Mouse (Mus musculus): ENCODE data around the gene Sh3d21.
A peak's percentile ranks its signal among the peaks of the same experiment; 100 is the strongest.

The Sh3d21 gene

GRCm38 (mm10) chr4:126146974-126147532, 16.2 kb downstream of the Sh3d21 start:
- DNase-seq (ENCODE audit: low spot score in 2 of 2): no peak

GRCm38 (mm10) chr4:126145396-126145795, 17.9 kb downstream of the Sh3d21 start:
- no peak for DNase-seq (ENCODE audit: low spot score in 2 of 2)

- no peak for DNase-seq (ENCODE audit: low spot score in 2 of 2)
These were observed 22.3 kb downstream of the Sh3d21 start for GRCm38 (mm10) chr4:126141021-126141420.

GRCm38 (mm10) chr4:126137773-126138172, 25.5 kb downstream of the Sh3d21 start:
- no peak for DNase-seq (ENCODE audit: low spot score in 2 of 2)

- no peak for DNase-seq (ENCODE audit: low spot score in 2 of 2)
These were observed 28.7 kb downstream of the Sh3d21 start for GRCm38 (mm10) chr4:126134639-126135038.

- DNase-seq (ENCODE audit: low spot score in 2 of 2): no peak
These were observed 29.1 kb downstream of the Sh3d21 start for GRCm38 (mm10) chr4:126134236-126134635.

GRCm38 (mm10) chr4:126132636-126133264, 30.5 kb downstream of the Sh3d21 start:
- no peak for DNase-seq (ENCODE audit: low spot score in 2 of 2)

- peak in 1 of 2 experiments; percentile 16 for DNase-seq (ENCODE audit: low spot score in 2 of 2)
These were observed 31.8 kb downstream of the Sh3d21 start for GRCm38 (mm10) chr4:126131290-126132121.

- DNase-seq (ENCODE audit: low spot score in 2 of 2): no peak
These were observed 32.8 kb downstream of the Sh3d21 start for GRCm38 (mm10) chr4:126130502-126130901.

- no peak for DNase-seq (ENCODE audit: low spot score in 2 of 2)
These were observed 39.8 kb downstream of the Sh3d21 start for GRCm38 (mm10) chr4:126123309-126124040.

- DNase-seq (ENCODE audit: low spot score in 2 of 2): no peak
These were observed 42.8 kb downstream of the Sh3d21 start for GRCm38 (mm10) chr4:126120506-126120905.

- DNase-seq (ENCODE audit: low spot score in 2 of 2): no peak
These were observed 43.2 kb downstream of the Sh3d21 start for GRCm38 (mm10) chr4:126120052-126120451.

- DNase-seq (ENCODE audit: low spot score in 2 of 2): no peak
These were observed 44.2 kb downstream of the Sh3d21 start for GRCm38 (mm10) chr4:126119051-126119450.

GRCm38 (mm10) chr4:126118651-126119050, 44.6 kb downstream of the Sh3d21 start:
- DNase-seq (ENCODE audit: low spot score in 2 of 2): no peak

GRCm38 (mm10) chr4:126117116-126117515, 46.2 kb downstream of the Sh3d21 start:
- DNase-seq (ENCODE audit: low spot score in 2 of 2): no peak

GRCm38 (mm10) chr4:126115871-126116521, 47.3 kb downstream of the Sh3d21 start:
- DNase-seq (ENCODE audit: low spot score in 2 of 2): no peak

- no peak for DNase-seq (ENCODE audit: low spot score in 2 of 2)
These were observed 47.9 kb downstream of the Sh3d21 start for GRCm38 (mm10) chr4:126115411-126115810.

- peak; percentile 46 to 47 for DNase-seq (ENCODE audit: low spot score in 2 of 2)
These were observed 49.3 kb downstream of the Sh3d21 start for GRCm38 (mm10) chr4:126113943-126114342.

GRCm38 (mm10) chr4:126113243-126113642, 50.0 kb downstream of the Sh3d21 start:
- DNase-seq (ENCODE audit: low spot score in 2 of 2): no peak

GRCm38 (mm10) chr4:126111153-126111549, 52.1 kb downstream of the Sh3d21 start:
- no peak for DNase-seq (ENCODE audit: low spot score in 2 of 2)

- peak; percentile 87 to 88 for DNase-seq (ENCODE audit: low spot score in 2 of 2)
These were observed 52.7 kb downstream of the Sh3d21 start for GRCm38 (mm10) chr4:126110374-126111152.
